Mouse (Mus musculus) midbrain, embryonic 13.5 days (tissue): Measurements from ENCODE around the gene Acbd3. TPM values are rescaled to one million over a fixed set of nuclear protein-coding genes. Genes with fewer than 3 reads are reported as not detected.

Experiments used
- ATAC-seq: fragments of 200-750 bp; cut with Nextera tagmentation; 2 replicates; pipeline ENCODE4 v1.8.0; 2017; ENCODE audit warnings: mild to moderate bottlenecking, moderate TSS enrichment, moderate library complexity
- H3K27ac ChIP-seq: fragments of 300-500 bp; sonication (generic); 2 replicates; pipeline ENCODE4 v1.5.1; 2015; ENCODE audit warnings: inconsistent platforms, mild to moderate bottlenecking, moderate library complexity
- H3K27me3 ChIP-seq: fragments of 300-500 bp; sonication (generic); 2 replicates; pipeline ENCODE4 v1.6.1; 2015; ENCODE audit warnings: mild to moderate bottlenecking, inconsistent platforms
- H3K36me3 ChIP-seq: fragments of 300-500 bp; sonication (generic); 2 replicates; pipeline ENCODE4 v1.6.1; 2015; ENCODE audit warnings: mild to moderate bottlenecking, inconsistent platforms
- H3K4me1 ChIP-seq: fragments of 300-500 bp; sonication (generic); replicated peaks from 2 replicates; pipeline ENCODE4 v1.6.1; 2015; ENCODE audit warnings: inconsistent platforms
- H3K4me2 ChIP-seq: fragments of 300-500 bp; sonication (generic); replicated peaks from 2 replicates; pipeline ENCODE4 v1.6.1; 2015; ENCODE audit warnings: moderate library complexity, mild to moderate bottlenecking, inconsistent platforms
- H3K4me3 ChIP-seq: fragments of 300-500 bp; sonication (generic); replicated peaks from 2 replicates; pipeline ENCODE4 v1.5.1; 2015; ENCODE audit warnings: mild to moderate bottlenecking, inconsistent platforms
- H3K9ac ChIP-seq: fragments of 300-500 bp; sonication (generic); replicated peaks from 2 replicates; pipeline ENCODE4 v1.6.1; 2015; ENCODE audit warnings: mild to moderate bottlenecking, inconsistent platforms
- H3K9me3 ChIP-seq: fragments of 300-500 bp; sonication (generic); 2 replicates; pipeline ENCODE4 v1.6.1; 2016; ENCODE audit warnings: mild to moderate bottlenecking, inconsistent platforms
- WGBS: fragments of 180-500 bp; shearing (Covaris S2); methylation state at CpG from one replicate; pipeline ENCODE4 v1.1.7; 2015; 5-methylcytosine and 5-hydroxymethylcytosine counted together
- polyA plus RNA-seq: library from polyadenylated mRNA; unstranded; fragments of >200 nt; fragmentation: Nextera tagmentation; extraction: Ambion mirVana; gene quantifications from 2 replicates; pipeline ENCODE4 v1.2.1, GENCODE M21; 2015

Gene Acbd3
- polyA plus RNA-seq, 1 experiment from 2014 or later, result 24.6 TPM

GRCm38 (mm10) chr1:180775849-180776493 lies 50.1 kb downstream of the Acbd3 start:
- Histone ChIP-seq H3K9me3 (no peaks in the 10 kb centered on the region; the same call in 1 of the 2 replicates), H3K27ac (no peak overlapping the region), H3K4me3 (no peak overlapping the region), H3K27me3 (peaks cover 3% of the 10 kb centered on the region; the same call in 1 of the 2 replicates), H3K4me1 (peaks cover 24% of the 10 kb centered on the region), H3K4me2 (no peak overlapping the region), H3K36me3 (no peaks in the 10 kb centered on the region), H3K9ac (no peak overlapping the region)
- WGBS, result 54% methylated on average over 6 of the region's 6 CpGs
- ATAC-seq, result no peak

- Histone ChIP-seq H3K36me3 (no peaks in the 10 kb centered on the region), H3K9me3 (no peaks in the 10 kb centered on the region; the same call in 1 of the 2 replicates), H3K27ac (no peak overlapping the region), H3K4me3 (no peak overlapping the region), H3K4me2 (no peak overlapping the region), H3K9ac (no peak overlapping the region), H3K27me3 (peaks cover 6% of the 10 kb centered on the region), H3K4me1 (peaks cover 24% of the 10 kb centered on the region)
- 79% methylated on average over 6 of the region's 6 CpGs for WGBS
- ATAC-seq, result no peak
Observed at GRCm38 (mm10) chr1:180776494-180776893, 50.7 kb downstream of the Acbd3 start.

- H3K4me3 ChIP-seq, result peak overlapping the region; percentile 67
- peaks cover 6% of the 10 kb centered on the region for H3K27me3 ChIP-seq
- H3K9me3 ChIP-seq, result no peaks in the 10 kb centered on the region; the same call in 1 of the 2 replicates
- 7% methylated on average over 10 of the region's 10 CpGs for WGBS
- peak overlapping the region; percentile 85 for H3K9ac ChIP-seq
- peaks cover 24% of the 10 kb centered on the region for H3K4me1 ChIP-seq
- peak; percentile 38 for ATAC-seq
- no peaks in the 10 kb centered on the region for H3K36me3 ChIP-seq
- peak overlapping the region; percentile 88 for H3K27ac ChIP-seq
- H3K4me2 ChIP-seq, result peak overlapping the region; percentile 96
Observed at GRCm38 (mm10) chr1:180777289-180777659, 51.4 kb downstream of the Acbd3 start.

- Histone ChIP-seq H3K4me3 (peak overlapping the region; percentile 67), H3K27me3 (peaks cover 6% of the 10 kb centered on the region), H3K4me2 (peak overlapping the region; percentile 96), H3K27ac (peak overlapping the region; percentile 88), H3K4me1 (peaks cover 24% of the 10 kb centered on the region), H3K9ac (peak overlapping the region; percentile 85), H3K9me3 (no peaks in the 10 kb centered on the region; the same call in 1 of the 2 replicates), H3K36me3 (no peaks in the 10 kb centered on the region)
- ATAC-seq, result peak; percentile 87
- WGBS, result under 1% methylated on average over 56 of the region's 56 CpGs
Observed at GRCm38 (mm10) chr1:180777660-180778402, 52.0 kb downstream of the Acbd3 start.

GRCm38 (mm10) chr1:180778403-180778754 lies 52.5 kb downstream of the Acbd3 start:
- no peaks in the 10 kb centered on the region; the same call in 1 of the 2 replicates for H3K9me3 ChIP-seq
- WGBS, result under 1% methylated on average over 13 of the region's 13 CpGs
- ATAC-seq, result peak; percentile 49
- H3K4me1 ChIP-seq, result peaks cover 24% of the 10 kb centered on the region
- peak overlapping the region; percentile 85 for H3K9ac ChIP-seq
- H3K4me3 ChIP-seq, result peak overlapping the region; percentile 67
- H3K4me2 ChIP-seq, result peak overlapping the region; percentile 96
- H3K36me3 ChIP-seq, result no peaks in the 10 kb centered on the region
- H3K27me3 ChIP-seq, result peaks cover 6% of the 10 kb centered on the region
- peak overlapping the region; percentile 88 for H3K27ac ChIP-seq

- peaks cover 6% of the 10 kb centered on the region for H3K27me3 ChIP-seq
- H3K4me3 ChIP-seq, result no peak overlapping the region
- H3K9me3 ChIP-seq, result no peaks in the 10 kb centered on the region; the same call in 1 of the 2 replicates
- peaks cover 27% of the 10 kb centered on the region for H3K4me1 ChIP-seq
- 81% methylated on average over 10 of the region's 10 CpGs for WGBS
- ATAC-seq, result no peak
- H3K9ac ChIP-seq, result no peak overlapping the region
- peak overlapping the region; percentile 96; the same call in 1 of the 2 replicates for H3K4me2 ChIP-seq
- no peaks in the 10 kb centered on the region for H3K36me3 ChIP-seq
- H3K27ac ChIP-seq, result no peak overlapping the region
Observed at GRCm38 (mm10) chr1:180778941-180779340, 53.1 kb downstream of the Acbd3 start.

GRCm38 (mm10) chr1:180780291-180780690 lies 54.4 kb downstream of the Acbd3 start:
- H3K4me1 ChIP-seq, result peaks cover 26% of the 10 kb centered on the region
- 91% methylated on average over 8 of the region's 8 CpGs for WGBS
- no peak overlapping the region for H3K27ac ChIP-seq
- no peaks in the 10 kb centered on the region for H3K36me3 ChIP-seq
- no peak overlapping the region for H3K4me2 ChIP-seq
- H3K4me3 ChIP-seq, result no peak overlapping the region
- no peak for ATAC-seq
- no peaks in the 10 kb centered on the region for H3K9me3 ChIP-seq
- peaks cover 6% of the 10 kb centered on the region for H3K27me3 ChIP-seq
- H3K9ac ChIP-seq, result no peak overlapping the region

- Histone ChIP-seq H3K9ac (no peak overlapping the region), H3K27me3 (peaks cover 6% of the 10 kb centered on the region), H3K4me1 (peaks cover 17% of the 10 kb centered on the region), H3K36me3 (no peaks in the 10 kb centered on the region), H3K27ac (no peak overlapping the region), H3K9me3 (no peaks in the 10 kb centered on the region), H3K4me2 (no peak overlapping the region), H3K4me3 (no peak overlapping the region)
- ATAC-seq, result no peak
- 87% methylated on average over 5 of the region's 5 CpGs for WGBS
Observed at GRCm38 (mm10) chr1:180781250-180781649, 55.4 kb downstream of the Acbd3 start.

GRCm38 (mm10) chr1:180782906-180783579 lies 57.2 kb downstream of the Acbd3 start:
- Histone ChIP-seq H3K4me3 (no peak overlapping the region), H3K9ac (no peak overlapping the region), H3K9me3 (no peaks in the 10 kb centered on the region), H3K27ac (no peak overlapping the region), H3K27me3 (peaks cover 6% of the 10 kb centered on the region), H3K4me2 (no peak overlapping the region), H3K4me1 (peaks cover 6% of the 10 kb centered on the region), H3K36me3 (no peaks in the 10 kb centered on the region)
- 62% methylated on average over 9 of the region's 9 CpGs for WGBS
- no peak for ATAC-seq

GRCm38 (mm10) chr1:180783580-180783928 lies 57.7 kb downstream of the Acbd3 start:
- Histone ChIP-seq H3K36me3 (no peaks in the 10 kb centered on the region), H3K4me3 (no peak overlapping the region), H3K27me3 (peaks cover 6% of the 10 kb centered on the region), H3K4me2 (no peak overlapping the region), H3K9me3 (no peaks in the 10 kb centered on the region), H3K27ac (no peak overlapping the region), H3K4me1 (peaks cover 4% of the 10 kb centered on the region; the same call in 1 of the 2 replicates), H3K9ac (no peak overlapping the region)
- no peak for ATAC-seq
- WGBS, result 14% methylated on average over 3 of the region's 3 CpGs

GRCm38 (mm10) chr1:180791821-180792480 lies 66.1 kb downstream of the Acbd3 start:
- WGBS, result 89% methylated on average over 14 of the region's 14 CpGs
- Histone ChIP-seq H3K4me1 (peaks cover 10% of the 10 kb centered on the region), H3K9me3 (no peaks in the 10 kb centered on the region), H3K4me3 (no peak overlapping the region), H3K9ac (no peak overlapping the region), H3K4me2 (no peak overlapping the region), H3K36me3 (no peaks in the 10 kb centered on the region), H3K27ac (no peak overlapping the region), H3K27me3 (peaks cover 13% of the 10 kb centered on the region; the same call in 1 of the 2 replicates)
- no peak for ATAC-seq
